Mouse (Mus musculus) common myeloid progenitor, adult 5-6 weeks (primary cell): ENCODE measurements around the gene Slc46a2. TPM values are rescaled to one million over a fixed set of nuclear protein-coding genes. Genes with fewer than 3 reads are reported as not detected.

Source experiments
- ATAC-seq: replicated peaks from 2 replicates; pipeline ENCODE4 v1.8.0; 2016; ENCODE audit warnings: low read depth, mild to moderate bottlenecking, moderate TSS enrichment, inconsistent platforms; ENCODE audit not compliant: poor library complexity, severe bottlenecking
- total RNA-seq: library from RNA; stranded (forward); fragments of 200-1000, 187-1606 nt; gene quantifications from 2 replicates; pipeline ENCODE4 v1.2.3, GENCODE M21; 2017

Gene Slc46a2
- total RNA-seq, 1 experiment from 2014 or later = not detected

- ATAC-seq = no peak
These were observed 53.0 kb downstream of the Slc46a2 start for GRCm38 (mm10) chr4:59861871-59862270.

GRCm38 (mm10) chr4:59860431-59860830 is 54.4 kb downstream of the Slc46a2 start:
- ATAC-seq = no peak

GRCm38 (mm10) chr4:59859693-59860425 is 55.0 kb downstream of the Slc46a2 start:
- ATAC-seq = no peak

Other genes starting within 250 kb of the Slc46a2 start
- gene Inip, start 113.5 kb downstream of the Slc46a2 start, total RNA-seq = 70.6 and 76.9 TPM in 2 replicates
- gene Snx30, start 109.2 kb downstream of the Slc46a2 start, total RNA-seq = 25.9 and 28.8 TPM in 2 replicates
- gene Mup4, start 45.7 kb upstream of the Slc46a2 start, total RNA-seq = not detected in 2 replicates
- not detected in 2 replicates for gene Mup6, start 49.2 kb upstream of the Slc46a2 start, total RNA-seq
- gene Mup7, start 155.4 kb upstream of the Slc46a2 start, total RNA-seq = not detected in 2 replicates
- gene Mup2, start 239.2 kb upstream of the Slc46a2 start, total RNA-seq = not detected in 2 replicates